Mouse (Mus musculus): ENCODE results near the gene Abcb9.

Abcb9 gene

DNA sequence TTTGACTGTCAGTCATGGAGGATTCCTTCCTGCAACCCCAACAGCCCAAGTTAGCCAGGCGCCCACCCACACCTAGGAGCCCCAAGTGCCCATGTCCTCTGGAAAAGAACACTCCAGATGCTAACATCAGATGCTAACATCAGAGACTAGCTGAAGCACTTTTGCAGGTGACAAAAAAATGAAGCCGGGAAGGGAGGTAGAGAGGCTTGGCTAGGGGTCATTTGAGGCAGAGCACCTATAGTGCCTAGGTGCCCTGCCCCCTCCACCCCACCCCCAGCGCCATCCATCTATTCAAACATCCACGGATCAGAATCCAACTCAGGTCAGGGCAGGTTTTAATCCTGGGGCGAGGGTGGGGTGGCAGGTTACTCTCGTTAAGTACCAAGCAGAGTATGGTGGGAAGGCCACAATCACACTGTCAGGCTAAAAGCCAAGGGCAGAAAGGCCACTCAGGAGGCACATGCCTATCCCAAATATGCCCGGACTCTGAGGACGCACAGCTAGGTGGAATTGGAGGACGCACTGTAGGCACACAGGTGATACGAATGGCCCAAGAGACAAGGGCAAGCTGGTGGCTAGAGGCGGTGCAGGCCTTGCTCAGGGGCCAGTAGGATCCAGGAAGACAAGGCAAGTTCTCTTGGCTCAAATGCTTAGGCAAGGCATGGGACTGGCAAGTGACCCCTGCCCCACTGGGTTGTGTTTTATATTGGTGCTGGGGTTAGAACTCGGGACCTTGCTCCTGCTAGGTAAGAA lies 1.6 kb downstream of the Abcb9 start:
- no peak for DNase-seq (ENCODE audit: low spot score in 2 of 2)

DNA sequence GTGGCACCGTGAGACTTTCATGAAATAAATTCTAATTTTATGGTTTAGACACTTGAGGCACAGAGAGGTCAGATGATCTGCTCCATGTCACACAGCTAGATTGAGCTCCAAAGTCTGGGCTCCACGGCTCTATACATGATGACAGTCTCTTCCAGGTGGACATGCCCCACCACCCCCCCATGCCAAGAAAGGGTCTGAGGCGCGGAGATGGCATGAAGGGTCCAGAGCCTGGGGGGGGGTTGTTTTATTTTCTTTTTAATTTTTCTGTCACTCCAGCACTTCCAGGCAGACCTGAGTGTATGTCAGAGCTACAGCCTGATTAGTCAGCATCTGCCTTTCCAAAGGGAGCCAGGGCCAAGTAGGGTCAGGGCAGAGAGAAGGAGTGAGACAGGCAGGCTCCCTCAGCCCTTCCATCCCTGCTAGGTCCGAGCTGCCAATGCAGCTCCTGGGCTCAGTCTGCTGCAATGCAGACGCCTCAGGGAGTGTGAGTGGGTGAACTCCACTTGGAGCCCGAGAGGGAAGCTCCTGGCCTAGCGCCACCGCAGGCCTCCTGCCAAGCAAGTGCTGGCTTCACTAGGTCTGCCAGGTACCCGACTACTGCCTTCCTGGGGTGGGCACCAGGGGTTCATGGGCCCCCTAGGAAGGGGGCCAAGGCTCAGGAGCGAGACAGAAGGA lies 2.3 kb downstream of the Abcb9 start:
- peak in 1 of 2 experiments; percentile 57 for DNase-seq (ENCODE audit: low spot score in 2 of 2)

DNA sequence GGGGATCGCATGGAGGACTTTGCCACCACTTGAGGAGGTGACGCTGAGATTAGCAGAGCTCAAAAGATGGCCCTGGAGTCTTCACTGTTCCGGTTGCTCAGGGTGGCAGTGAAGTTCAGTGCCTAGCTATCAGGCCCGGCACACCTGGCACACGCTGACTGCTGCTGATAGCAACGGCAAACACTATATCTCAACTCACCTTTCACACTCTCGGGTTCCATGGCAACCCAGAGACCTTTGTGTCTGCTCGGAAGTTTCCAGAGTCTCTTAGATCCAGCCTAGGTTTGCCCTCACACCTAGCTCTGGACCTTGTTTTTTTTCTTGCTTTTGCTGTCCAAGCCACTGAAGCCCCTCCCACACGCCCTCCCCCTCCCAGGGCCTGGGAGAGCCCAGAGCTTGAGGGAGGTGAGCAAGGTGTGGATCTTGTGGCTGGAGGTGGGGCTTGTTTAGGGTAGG lies 3.6 kb downstream of the Abcb9 start:
- no peak for DNase-seq (ENCODE audit: low spot score in 2 of 2)

DNA sequence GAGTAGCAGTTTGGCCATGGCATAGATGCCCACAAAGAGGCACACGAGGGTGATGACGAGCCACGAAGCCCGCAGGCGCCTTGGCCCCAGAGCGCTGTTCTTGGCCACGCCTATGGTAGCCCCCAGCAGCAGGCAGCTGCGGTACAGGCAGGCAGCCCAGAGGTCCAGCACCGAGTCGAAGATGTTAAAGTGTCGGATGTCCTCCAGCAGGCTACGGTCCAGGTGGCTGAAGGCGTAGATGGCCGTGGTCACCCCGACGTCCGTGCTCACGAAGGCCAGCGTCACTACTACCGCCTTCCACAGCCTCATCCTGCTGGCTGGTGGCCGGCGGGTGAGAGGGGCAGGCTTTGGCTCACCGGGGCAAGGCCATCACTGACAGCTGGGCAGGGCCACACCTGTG lies 5.7 kb downstream of the Abcb9 start:
- DNase-seq (ENCODE audit: low spot score in 2 of 2) = no peak

DNA sequence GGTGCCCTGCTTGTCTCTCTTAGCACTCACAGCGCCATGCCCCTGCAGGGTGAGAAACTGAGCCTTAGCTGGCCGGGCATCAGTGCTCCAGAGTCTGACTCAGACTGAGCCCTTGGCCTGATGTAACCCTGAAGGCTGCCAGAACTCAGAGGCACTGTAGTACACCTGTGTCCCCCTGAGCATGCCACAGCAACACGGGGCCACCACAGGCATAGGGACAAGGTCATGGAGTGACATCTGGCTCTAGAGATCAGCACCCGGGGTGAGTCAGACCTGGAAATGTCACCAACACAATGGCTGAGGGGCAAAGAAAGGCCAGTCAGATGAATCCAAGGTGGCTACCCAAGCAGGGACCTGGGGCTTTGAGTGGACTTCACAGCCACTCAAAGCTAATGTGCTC lies 8.7 kb downstream of the Abcb9 start:
- no peak for DNase-seq (ENCODE audit: low spot score in 2 of 2)

DNA sequence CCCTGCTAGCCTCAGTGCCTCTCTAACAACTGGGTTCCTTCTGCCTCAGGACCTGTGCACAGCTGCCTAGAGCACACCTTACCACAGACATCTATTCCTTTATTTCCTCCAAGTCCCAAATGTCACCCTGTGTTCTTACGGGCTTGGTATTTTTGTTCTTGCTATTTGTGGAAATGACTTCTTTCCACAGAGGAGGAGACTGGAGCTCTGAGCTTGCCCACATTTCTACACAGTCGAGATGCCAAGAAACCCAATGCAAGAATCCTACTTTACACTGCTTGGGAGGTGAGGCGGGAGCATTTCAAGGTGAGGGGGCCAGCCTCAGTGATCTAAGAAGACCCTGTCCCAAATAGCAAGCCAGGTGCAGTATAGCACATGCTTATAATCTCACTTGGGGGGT lies 10.1 kb downstream of the Abcb9 start:
- DNase-seq (ENCODE audit: low spot score in 2 of 2) = no peak

DNA sequence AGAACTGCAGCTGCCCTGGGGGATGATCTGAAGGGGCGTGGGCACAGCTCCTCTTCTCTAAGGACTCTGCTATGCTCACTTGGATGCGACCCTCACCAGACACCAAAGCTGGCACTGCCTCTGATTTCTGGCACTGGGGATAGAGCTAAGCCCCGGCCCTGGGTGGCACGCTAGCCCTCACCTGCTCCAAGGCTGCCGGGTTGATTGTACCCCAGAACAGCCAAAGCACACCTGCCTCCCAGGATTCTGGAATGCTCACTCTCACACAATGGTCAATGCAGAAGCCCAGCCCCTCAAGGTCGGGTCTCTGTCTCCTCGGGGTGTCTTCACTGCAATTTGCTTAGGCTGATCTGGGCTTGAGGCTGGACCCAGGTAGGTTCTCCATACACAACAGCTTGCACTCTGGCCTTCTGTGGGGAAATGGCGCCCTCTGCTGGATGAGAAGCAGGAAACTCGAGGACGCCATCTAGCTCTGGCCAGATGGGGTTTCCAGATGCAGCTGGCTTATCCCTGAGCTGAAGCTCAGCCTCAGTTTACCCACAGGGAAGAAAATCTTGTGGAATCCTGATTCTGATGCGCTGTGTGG lies 10.9 kb downstream of the Abcb9 start:
- peak; percentile 79 to 86 for DNase-seq (ENCODE audit: low spot score in 2 of 2)

DNA sequence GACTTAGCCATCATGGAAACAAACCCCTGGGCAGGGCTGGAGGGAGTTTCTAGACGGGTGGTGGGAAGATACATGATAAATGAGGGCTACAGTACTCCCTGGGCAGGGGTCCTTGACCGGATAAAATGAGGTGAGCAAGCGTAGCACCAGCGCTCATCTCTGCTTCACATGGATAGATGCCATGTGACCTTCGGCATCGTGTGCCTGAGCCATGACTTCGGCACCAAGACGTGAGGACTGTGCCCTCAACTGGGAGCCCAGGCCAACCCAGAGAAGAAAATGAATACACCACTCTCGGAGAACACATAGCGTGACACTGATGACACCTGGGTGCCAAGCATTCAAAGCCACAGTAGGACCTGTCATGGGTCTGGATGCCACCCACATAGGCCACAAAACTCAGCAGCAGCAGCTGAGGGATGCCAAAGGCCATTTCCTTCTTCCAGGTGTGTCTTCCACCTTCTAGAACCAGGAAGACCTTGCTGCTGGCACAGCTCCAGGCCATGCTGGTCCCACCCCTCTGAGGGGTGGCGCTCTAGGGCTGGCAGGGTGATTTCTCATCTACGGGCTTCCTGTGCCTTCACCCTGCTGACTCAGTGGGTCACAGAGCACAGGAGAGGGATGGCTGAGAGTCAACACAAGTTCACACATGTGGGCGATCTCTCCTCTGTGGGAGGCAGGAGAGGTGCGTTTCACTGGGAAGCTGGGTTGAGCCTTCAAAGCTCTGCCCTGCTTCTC lies 11.6 kb downstream of the Abcb9 start:
- DNase-seq (ENCODE audit: low spot score in 2 of 2) = peak; percentile 69 to 86

DNA sequence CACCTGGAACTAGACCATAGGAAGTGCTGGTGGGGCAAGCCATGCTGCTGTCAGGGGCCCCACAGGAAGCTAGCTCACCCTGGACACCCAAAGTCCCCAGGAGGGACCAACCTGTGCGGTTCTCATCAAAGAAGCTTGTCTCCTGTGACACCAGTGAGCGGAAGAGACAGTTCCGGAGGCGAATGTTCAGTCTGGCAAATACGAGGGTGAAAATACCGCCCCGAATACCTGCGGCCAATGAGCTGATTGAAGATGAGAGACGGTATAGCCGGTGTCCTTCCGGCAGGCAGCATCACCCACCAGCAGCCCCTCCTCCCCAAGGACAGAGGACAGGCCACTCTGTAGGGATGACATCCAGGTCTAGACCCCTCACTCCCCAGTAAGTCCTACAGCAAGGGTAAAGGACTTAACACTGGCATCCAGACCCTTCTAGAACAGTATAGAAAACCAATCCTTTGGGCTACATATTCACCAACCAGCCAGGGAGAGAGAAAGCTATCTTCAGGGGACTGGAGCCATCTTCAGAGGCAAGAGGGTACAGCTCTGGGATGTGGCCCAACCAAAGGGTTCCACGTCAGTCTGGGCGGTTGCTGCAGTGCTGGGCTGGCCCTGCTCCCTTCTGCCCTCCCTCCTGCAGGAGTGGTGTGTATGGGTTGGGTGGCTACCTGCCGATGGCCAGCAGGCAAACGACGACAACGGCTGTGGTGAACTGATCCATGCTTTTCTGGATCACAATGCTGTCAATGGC lies 12.5 kb downstream of the Abcb9 start:
- no peak for DNase-seq (ENCODE audit: low spot score in 2 of 2)

DNA sequence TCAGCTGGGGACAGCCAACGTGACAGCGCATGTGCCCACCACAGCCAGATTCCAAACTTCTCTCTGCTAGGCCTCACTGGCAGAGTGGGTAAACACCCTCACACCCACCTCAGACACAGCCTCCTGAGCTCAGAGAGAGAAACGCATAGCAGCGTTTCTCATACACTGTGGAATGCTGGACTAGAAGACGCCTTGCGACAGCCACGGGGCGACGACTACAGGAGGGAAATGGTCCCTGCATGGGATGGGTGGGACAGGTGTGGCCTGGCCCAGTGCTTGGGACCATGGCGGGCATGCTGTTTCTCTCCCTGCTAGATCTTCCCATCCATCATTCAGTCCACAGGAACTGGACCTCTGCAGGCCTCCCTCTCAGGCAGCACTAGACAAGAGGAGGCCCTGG lies 13.2 kb downstream of the Abcb9 start:
- no peak for DNase-seq (ENCODE audit: low spot score in 2 of 2)

DNA sequence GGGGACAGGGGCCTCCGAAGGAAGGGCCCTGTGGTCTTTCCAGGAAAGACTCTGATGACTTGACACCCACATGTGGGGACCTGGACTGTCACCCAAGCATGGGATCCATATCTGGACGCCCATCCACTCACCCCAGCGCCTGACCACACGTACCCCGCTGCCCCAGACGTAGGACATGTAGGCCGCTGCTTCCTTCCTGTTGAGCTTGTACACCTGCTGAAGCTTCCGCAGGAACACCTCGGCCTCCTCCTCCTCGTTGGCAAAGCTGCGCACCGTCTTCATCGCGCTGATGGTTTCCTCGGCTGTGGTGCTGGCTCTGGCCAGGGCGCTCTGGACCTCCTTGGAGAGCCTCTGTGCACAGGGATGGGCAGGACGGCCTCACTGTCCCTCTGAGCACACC lies 15.7 kb downstream of the Abcb9 start:
- no peak for DNase-seq (ENCODE audit: low spot score in 2 of 2)

DNA sequence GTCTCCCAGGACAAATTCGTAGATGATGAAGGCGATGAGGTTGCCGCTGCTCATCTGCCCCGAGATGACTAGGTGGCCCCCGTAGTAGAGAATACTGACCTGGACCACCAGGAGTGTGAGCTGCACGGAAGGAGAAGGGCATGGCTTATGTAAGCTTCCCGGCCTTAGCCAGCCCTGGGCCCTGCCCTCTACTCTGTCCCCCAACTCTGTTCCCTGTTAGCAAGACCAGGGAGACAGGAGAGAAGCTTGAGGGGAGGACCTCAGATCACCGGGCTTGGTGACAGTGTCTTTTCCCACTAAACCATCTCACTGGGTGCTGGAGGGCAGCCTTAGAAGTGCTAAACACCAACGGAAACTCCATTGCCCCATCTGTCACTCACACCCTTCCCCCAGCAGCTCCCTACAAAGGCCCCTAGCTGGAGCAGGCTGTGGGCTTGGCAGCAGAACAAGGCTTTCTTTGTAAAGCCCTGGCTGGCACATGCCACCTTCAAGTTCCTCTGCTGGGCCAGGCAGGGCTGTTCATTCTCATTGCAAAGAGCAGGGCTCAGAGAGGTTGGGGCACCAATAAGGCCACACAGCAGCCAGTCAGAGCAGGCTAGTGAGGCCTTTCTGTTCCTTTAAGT lies 16.7 kb downstream of the Abcb9 start:
- DNase-seq (ENCODE audit: low spot score in 2 of 2) = no peak

DNA sequence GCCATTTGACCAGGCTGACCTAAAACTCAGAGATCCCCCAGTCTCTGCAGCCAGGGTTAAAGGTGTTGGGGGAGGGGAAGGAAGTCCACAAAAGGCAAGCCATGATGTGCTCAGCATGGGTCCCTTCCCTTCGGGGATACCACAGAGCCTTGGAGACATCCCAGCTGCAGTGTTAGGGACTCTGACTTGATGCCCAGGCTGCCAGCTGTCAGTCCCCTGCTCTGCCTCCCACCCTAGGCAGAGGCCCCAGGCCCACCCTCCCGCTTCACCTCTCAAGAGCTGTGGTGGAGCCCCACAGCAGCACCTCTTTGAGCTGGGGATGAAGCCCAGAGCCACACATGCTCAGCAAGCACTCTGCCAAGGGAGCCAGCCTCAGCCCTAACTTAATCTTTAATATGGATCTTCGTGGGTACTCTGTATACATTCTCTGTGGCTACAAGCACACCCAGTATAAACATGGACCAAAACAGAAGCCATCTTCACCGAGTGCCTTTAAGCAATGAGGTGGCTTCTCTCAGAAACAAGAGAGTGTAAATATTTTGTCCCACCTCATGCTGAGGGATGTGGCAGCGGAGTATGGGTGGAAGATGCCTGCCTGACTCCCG lies 17.6 kb downstream of the Abcb9 start:
- no peak for DNase-seq (ENCODE audit: low spot score in 2 of 2)

DNA sequence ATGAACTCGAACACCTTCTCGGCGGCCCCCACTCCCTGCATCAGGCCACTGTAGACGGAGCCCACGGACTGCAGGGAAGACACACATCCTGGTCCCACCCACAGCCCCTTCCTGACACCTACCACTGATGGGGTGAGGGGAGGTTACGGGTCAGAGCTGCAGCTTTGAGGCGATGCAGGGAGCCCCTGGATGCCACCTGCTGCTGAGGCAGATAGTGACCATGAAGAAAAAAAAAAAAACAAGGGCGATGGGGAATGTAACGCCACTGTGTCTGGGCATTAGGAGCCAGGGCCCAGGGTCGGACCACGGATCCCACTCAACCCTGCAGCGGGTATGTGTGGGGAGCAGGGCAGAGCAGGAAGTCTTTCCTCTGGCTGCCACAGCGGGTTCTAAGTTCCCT lies 18.4 kb downstream of the Abcb9 start:
- DNase-seq (ENCODE audit: low spot score in 2 of 2) = no peak

DNA sequence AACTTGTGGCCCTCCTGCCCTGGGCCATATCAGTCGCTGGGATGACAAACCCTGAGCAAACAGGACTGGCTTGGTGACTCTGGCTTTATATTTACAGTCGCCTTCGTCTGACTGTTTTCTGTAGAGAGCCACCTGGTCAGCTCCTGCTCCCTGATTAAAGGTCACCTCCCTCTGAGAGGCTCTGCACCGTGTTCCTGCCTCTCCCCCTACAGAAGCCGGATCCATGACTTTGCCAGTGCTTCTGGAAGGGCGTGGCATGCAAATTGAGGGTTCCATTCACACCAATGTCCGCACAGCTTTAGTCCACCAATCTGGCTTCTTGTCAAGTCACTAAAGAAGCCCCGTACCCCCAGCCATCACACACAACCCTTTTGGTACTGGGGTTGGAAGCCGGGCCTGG lies 19.0 kb downstream of the Abcb9 start:
- no peak for DNase-seq (ENCODE audit: low spot score in 2 of 2)

DNA sequence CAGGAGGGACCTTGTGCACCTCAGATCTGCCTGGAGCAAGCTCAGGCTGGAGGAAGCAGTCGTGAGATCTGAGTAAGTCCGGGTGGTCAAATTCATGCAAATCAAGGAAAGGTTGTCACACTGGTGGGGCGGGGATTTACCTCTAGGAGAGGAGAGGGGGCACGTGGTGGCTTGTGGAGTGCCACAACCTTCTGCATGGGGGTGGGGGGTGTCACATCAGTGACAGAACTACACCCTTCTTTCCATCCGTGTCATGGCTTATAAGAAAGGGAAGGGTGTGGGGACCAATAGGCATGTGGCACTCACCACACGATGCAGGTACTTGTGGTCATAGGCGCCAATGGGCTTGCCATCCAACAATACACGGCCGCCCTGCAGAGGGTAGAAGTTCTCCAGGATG lies 19.9 kb downstream of the Abcb9 start:
- no peak for DNase-seq (ENCODE audit: low spot score in 2 of 2)

DNA sequence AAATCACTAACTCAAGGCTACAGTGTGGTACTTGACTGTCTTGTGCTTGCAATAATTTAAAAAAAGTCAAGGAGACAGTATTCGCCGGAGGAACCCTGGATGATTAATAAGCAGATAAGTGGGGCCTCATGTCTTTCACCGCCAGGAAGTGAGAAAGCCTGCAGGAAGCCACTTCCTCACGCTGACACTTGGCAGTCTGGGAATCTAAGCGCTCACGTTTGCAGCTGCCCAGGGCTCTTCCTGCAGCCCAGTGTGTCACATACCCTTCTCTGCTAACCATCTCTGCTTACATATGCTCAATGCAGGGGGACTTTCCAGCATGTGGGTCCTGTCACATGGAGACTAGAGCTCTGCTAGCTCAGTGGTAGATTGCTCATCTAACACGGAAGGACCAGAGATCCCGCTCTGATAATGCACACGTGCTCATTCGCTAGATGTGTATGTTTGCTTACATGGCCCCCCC lies 20.7 kb downstream of the Abcb9 start:
- no peak for DNase-seq (ENCODE audit: low spot score in 2 of 2)

DNA sequence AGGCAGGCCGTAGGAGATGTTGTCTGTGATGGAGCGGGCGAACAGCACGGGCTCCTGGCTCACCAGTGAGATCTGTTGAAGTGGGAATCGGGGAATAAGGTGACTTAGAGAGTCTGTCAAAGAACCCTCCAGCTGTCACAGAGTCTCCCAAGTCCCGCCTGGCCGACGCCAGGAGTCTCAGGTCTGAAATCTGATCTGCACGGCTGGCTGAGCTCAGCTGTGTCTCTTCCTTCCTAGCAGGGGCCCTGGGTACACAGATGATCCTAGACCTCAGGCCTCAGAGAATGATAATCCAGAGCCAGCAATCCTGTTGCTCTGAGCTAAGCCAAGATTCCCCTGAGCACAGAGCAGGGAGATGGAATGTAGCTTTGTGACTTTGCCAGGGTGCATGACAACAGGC lies 21.9 kb downstream of the Abcb9 start:
- DNase-seq (ENCODE audit: low spot score in 2 of 2) = no peak

DNA sequence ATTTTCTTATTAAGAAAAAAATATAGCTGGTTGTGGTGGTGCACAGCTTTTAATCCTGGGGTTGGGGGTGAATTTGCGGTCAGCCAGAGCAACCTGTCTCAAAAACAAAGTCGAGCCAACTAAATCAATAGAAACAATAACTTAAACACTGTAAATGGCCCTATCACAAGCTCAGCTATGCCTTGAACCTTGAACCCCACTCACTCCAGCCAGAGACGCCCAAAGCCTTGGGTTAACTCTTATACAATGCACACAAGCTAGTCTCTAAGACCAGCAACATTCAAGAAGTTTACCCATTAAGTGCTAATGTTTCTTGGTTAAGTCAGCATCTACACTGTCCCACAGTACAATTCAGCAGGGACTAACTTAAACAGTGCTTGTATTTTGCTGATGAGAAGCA lies 25.9 kb downstream of the Abcb9 start:
- DNase-seq (ENCODE audit: low spot score in 2 of 2) = no peak

DNA sequence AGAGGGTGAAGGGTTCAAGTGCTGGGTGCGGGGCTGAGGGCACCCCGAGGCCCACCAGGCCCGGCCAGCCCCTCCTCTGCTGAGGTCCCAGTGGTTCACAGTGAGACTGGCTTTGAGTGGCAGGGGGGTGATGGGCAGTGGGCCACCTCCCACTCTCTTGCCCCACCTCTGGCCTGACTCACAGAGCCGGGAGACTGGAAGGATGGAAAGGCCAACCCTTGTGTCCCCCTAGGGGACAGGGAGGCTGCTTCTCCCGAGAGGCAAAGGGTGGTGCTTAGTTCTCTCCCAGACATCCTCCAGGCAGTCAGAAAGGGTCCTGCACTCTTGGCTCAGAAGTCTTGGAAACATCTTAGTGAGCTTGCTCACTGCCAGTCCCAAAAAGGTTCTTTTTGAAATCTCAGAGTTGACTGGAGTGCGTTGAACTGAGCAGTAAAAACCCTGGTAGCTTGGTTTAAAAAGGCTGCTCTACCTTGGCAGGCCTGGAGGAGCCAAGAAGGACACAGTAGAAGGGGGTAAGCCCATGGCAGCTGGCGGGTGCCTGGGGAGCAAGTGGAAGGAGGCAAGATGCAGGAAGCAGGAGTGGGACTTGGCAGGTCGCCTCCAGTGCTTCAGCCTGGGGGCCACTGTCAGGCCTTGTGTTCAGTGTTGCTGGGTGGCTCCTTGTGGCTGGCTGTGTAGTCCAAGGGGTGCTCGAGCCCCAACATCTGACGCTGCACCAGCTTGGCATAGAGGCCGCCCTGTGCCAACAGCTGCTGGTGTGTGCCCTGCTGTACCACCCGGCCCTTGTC lies 33.4 kb downstream of the Abcb9 start:
- DNase-seq (ENCODE audit: low spot score in 2 of 2) = no peak
